Mouse (Mus musculus): ENCODE results near the gene Prr32.

Gene Prr32

DNA sequence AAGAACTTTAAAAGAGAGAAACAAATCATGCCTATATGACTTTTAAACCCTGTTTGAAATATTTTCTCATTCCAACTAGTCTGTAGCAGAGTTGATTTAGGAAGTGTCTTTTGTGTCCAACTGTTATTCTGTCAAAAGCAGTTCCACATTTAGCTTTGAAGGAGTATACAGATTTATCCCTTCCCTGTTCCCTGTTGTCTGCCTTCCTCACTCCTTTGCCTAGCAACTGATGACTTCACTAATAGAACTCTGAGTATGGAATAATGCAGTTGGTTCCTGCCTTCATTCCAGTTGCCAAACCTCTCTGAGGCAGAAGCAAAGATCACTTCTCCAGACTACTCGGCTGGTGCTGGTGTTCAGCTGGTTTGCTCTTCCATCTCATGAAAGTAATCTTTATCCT is at the start of gene Prr32:
Gene Prr32 (plus strand): TSS at position 301 of the 400 bp plus-strand sequence.
- no peak for DNase-seq
